Mouse (Mus musculus) MEL (cell line): Measurements from ENCODE around the gene Gm43552.

Source experiments
- CTCF ChIP-seq, 3 experiments: IDR thresholded peaks in 2 of 3; conservative IDR thresholded peaks in 1 of 3; 2 replicates each; pipeline ENCODE4 v1.5.1; 2011 to 2012; ENCODE audit warnings: low read length in 3 of 3, low read depth in 2 of 3, mild to moderate bottlenecking in 2 of 3, improper control_type of control experiment in 1 of 3, inconsistent platforms in 1 of 3, mixed read lengths in 1 of 3, moderate library complexity in 1 of 3; ENCODE audit not compliant: control insufficient read depth in 1 of 3, insufficient read depth in 1 of 3, poor library complexity in 1 of 3, severe bottlenecking in 1 of 3
- GATA1 ChIP-seq: IDR thresholded peaks from 2 replicates; pipeline ENCODE4 v1.6.1; 2011; ENCODE audit warnings: low read depth, low read length, improper control_type of control experiment
- MYB ChIP-seq: IDR thresholded peaks from 2 replicates; pipeline ENCODE4 v1.6.1; 2011; ENCODE audit warnings: mild to moderate bottlenecking, low read depth, low read length, improper control_type of control experiment
- POLR2A ChIP-seq, 2 experiments: IDR thresholded peaks; 2 replicates each; pipeline ENCODE4 v1.6.1; 2011 to 2012; ENCODE audit warnings: low read length in 2 of 2, mild to moderate bottlenecking in 2 of 2, control low read depth in 1 of 2, improper control_type of control experiment in 1 of 2, low read depth in 1 of 2, moderate library complexity in 1 of 2; ENCODE audit not compliant: control insufficient read depth in 1 of 2, insufficient read depth in 1 of 2, poor library complexity in 1 of 2

DNA sequence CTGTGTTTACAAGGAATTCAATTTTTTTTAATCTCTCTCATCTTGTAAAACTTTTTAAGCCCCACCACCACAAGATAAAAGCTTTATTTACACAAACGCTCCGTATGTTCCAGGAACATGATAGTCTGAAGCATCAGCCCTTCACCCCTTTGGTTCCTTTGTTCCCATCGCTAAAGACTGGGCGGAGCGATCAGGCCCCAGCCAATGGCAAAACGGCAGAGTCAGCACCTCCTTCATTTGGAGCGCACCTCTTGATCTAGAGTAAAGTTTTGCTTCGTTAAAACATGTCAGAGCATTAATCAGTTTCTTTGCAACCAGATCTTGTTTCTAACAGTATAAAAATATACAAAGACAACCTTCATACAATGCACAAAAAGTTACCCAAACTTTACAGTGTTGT lies 13.2 kb upstream of the Gm43552 start:
- TF ChIP-seq GATA1 (no peak), POLR2A (IDR thresholded peaks at IDR 0.05; ENCODE audit: control insufficient read depth in 1 of 2, insufficient read depth in 1 of 2, low read depth in 1 of 2, low read length in 2 of 2, poor library complexity in 1 of 2) (no peak), CTCF (IDR thresholded peaks at IDR 0.05 in 2 of 3, conservative IDR thresholded peaks at IDR 0.05 in 1 of 3; ENCODE audit: control insufficient read depth in 1 of 3, insufficient read depth in 1 of 3, low read depth in 2 of 3, low read length in 3 of 3, poor library complexity in 1 of 3, severe bottlenecking in 1 of 3) (no peak), MYB (no peak)
